Mouse (Mus musculus): ENCODE results near the gene Camk2n1. TPM values are rescaled to one million over a fixed set of nuclear protein-coding genes. Genes with fewer than 3 reads are reported as not detected.

Gene Camk2n1
- polyA plus RNA-seq, 1 experiment, result 21.7 TPM

DNA sequence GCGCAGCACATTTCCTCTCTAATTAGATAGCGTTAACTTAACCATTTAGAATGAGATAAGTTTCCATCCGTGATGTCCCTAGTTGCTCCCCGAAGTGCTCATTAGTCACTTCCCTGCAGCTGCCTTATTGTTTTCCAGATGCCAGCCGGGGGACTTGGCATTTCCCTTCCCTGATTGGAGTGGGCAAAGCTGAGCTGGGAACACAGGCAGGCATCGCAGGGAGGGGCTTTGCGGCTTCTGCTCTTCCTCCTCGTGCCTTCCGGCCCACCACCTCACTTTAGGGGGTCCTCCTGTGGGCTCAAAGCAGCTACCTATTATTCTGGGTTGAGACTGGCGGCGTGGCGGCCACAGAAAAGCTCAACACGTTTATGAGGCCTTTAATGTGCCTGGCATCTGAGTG is 7.1 kb upstream of the Camk2n1 start:
- TF ChIP-seq POLR2A (IDR thresholded peaks at IDR 0.05; ENCODE audit: borderline replicate concordance, extremely low read depth, low read depth, low read length) (no peak), CTCF (IDR thresholded peaks at IDR 0.05; ENCODE audit: insufficient read depth, low read length) (no peak)
- no peaks in the 10 kb centered on the region for H3K4me1 ChIP-seq (ENCODE audit: control insufficient read depth, insufficient read depth, low read length)
- H3K4me3 ChIP-seq (replicated peaks; ENCODE audit: extremely low read depth, low read depth, low read length), result no peak overlapping the region
- DNase-seq, result no peak
- 21% methylated on average over 13 of the region's 13 CpGs for WGBS

DNA sequence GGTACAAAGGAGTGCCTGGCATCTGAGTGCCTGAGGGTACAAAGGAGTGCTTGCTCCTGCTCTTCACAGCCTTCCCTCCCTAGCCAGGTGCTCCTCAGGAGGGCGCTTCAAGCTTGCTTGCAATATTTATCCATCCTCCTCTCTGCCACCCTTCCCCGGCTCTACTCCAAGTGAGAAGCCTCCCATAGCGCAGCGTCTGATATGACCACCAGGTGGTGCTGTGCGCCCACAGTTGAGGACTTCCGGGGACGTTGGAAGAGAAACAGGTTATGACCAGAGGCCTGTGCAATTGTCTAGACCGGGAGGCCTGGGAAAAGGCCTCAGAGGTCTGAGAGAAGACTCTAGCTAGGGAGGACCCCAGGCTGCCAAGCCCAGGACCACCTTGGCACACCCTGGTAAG is 6.7 kb upstream of the Camk2n1 start:
- WGBS, result 0% methylated on average over 8 of the region's 8 CpGs
- TF ChIP-seq POLR2A (IDR thresholded peaks at IDR 0.05; ENCODE audit: borderline replicate concordance, extremely low read depth, low read depth, low read length) (no peak), CTCF (IDR thresholded peaks at IDR 0.05; ENCODE audit: insufficient read depth, low read length) (peak; percentile 95)
- DNase-seq, result peak; percentile 91

DNA sequence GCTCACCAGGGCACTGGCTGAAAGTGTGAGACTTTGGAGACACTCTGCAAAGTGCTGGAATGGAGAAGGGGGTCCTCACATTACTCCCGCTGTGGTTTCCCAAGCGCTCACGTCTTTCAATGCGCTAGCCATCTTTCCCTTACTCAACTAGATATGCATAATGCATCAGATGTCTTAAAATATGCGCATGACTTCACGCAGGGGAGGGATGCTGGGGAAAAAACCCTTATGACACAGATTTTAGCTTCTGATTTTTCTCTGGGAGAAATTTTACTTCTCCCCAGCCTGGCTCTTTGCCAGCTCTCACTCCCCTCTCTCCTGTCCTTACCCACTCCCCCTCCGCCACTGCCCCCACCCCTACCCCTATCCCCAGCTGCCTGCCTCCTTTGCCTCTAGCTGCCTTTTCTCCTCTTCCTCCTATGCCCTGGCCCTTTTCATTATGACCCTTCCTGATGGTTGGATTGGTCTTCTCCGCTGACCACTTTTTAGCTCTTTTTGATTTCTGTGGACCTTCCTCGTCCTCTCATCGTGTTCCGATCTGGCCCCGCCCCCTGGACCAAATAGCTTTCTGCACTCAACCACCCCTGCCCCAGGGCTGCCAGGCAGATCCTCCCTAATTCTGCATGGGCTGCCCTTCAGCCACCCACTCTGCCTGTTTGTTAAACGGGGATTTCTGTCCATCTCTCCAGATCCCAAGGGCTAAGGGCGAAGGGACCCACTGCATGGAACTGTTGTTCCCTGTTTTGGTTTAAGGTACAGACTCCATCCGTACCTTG is 6.1 kb upstream of the Camk2n1 start:
- H3K4me1 ChIP-seq (ENCODE audit: control insufficient read depth, insufficient read depth, low read length), result no peaks in the 10 kb centered on the region
- TF ChIP-seq POLR2A (IDR thresholded peaks at IDR 0.05; ENCODE audit: borderline replicate concordance, extremely low read depth, low read depth, low read length) (no peak), CTCF (IDR thresholded peaks at IDR 0.05; ENCODE audit: insufficient read depth, low read length) (no peak)
- WGBS, result 51% methylated on average over 15 of the region's 15 CpGs
- DNase-seq, result no peak
- H3K4me3 ChIP-seq (replicated peaks; ENCODE audit: extremely low read depth, low read depth, low read length), result no peak overlapping the region

More for the DNA sequence above, 6.7 kb upstream of the Camk2n1 start:
- Histone ChIP-seq H3K4me3 (replicated peaks; ENCODE audit: extremely low read depth, low read depth, low read length) (no peak overlapping the region), H3K4me1 (ENCODE audit: control insufficient read depth, insufficient read depth, low read length) (no peaks in the 10 kb centered on the region)

DNA sequence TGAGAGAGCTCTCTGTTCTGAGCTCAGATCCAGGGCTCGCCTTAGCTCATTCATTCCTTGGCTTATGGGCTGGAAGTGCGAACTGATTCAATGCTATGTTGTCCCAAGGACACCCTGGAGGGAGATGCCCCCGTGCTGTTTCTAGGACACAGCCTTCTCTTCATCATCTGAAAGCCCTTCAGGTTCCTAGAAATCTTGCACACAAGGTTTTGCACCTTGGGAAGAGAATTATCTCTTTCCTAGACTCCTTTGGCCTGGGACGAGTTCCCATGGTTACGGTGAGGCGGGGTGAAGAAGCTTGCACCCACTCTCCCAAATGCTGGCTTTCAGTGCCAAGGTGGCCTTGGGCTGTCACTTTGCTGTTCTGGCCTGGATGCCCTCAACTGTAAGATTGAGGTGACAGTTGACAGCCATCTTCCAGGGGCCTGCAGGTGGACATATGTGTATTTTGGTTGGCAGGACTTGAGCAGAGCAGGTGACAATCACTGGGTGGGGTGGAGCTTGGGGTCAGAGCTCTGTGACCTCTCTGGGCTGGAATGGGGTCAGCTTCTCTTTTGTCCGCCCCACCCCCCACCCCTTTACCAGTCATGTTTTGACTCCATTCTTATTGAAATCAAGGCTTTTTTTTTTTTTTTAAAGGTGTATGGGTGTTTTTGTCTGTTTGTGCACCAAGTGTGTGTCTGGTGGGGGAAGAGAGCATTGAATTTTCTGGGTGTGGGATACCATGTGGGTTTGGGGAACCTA is 5.1 kb upstream of the Camk2n1 start:
- Histone ChIP-seq H3K4me1 (ENCODE audit: control insufficient read depth, insufficient read depth, low read length) (no peaks in the 10 kb centered on the region), H3K4me3 (replicated peaks; ENCODE audit: extremely low read depth, low read depth, low read length) (no peak overlapping the region)
- 64% methylated on average over 7 of the region's 7 CpGs for WGBS
- DNase-seq, result no peak
- no peak for TF ChIP-seq POLR2A (IDR thresholded peaks at IDR 0.05; ENCODE audit: borderline replicate concordance, extremely low read depth, low read depth, low read length)

DNA sequence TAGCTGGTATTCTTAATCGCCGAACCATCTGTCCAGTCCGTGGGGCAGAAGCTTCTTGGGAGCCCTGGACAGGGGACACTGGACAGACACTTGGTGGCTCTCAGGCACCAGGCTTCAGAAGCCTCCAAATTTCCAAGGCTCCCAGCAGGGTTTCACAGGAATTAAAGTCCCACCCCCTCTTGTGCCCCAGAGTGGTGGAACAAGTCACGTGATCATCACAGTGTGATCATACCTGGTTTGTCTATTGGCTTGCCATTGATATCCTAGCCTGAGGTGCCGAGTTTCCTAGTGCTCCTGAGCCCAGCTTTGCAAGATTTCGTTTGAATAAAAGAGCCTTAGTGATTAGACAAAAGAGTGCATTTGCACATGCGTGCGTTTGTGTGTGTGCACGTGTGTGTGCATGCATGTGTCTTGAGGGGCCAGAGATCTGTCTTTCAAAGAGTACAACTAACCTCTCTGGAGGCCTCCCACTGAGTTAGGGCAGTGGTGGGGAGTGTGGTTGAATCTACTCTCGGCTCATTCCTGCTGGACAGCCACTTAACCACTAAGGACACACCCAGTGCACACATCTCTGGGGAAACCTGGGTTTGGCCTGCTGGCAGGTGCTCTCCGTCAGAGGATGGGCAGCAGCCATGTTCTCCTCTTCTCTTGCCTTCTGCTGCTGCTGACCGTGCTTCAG is 4.3 kb upstream of the Camk2n1 start:
- no peak overlapping the region for H3K4me3 ChIP-seq (replicated peaks; ENCODE audit: extremely low read depth, low read depth, low read length)
- WGBS, result 63% methylated on average over 12 of the region's 12 CpGs
- DNase-seq, result no peak
- no peaks in the 10 kb centered on the region for H3K4me1 ChIP-seq (ENCODE audit: control insufficient read depth, insufficient read depth, low read length)
- TF ChIP-seq POLR2A (IDR thresholded peaks at IDR 0.05; ENCODE audit: borderline replicate concordance, extremely low read depth, low read depth, low read length) (no peak), CTCF (IDR thresholded peaks at IDR 0.05; ENCODE audit: insufficient read depth, low read length) (no peak)

DNA sequence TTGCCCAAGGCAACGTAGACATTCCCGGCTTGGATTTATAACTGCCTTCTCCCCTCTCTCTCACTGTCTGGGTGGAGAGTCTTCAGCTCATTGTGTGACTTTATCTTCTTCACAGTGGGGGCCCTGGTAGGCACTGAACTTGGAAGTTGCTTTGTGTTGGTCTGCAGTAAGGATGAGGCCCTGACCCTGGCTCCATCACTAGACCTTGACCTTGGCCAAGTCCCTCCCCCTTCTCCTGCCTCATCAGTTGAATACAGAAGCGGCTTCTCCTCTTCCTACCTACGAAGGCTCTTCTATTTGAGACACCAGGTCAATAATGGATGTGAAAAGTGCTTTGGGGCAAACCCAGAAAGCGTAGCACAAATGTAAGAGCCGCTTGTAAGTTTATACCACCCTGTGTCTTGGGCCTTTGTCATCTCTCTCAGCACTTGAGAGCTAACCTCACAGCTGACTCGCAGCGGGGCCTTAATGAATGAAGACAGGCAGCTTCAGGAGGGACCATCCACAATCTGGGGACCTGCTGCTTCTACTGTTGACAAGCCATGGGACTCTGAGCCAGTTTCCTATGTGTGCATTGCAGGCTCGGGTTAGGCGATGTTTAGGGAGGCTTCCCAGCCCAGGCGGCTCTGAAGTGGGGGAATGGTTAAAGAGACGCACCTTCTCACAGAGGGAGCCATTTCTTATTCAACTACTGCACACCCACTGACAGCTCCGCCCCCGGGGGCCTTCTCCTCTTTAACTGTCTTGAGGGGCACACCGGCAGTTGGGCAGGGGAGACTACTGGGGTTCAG is 1.6 kb upstream of the Camk2n1 start:
- TF ChIP-seq POLR2A (IDR thresholded peaks at IDR 0.05; ENCODE audit: borderline replicate concordance, extremely low read depth, low read depth, low read length) (no peak), CTCF (IDR thresholded peaks at IDR 0.05; ENCODE audit: insufficient read depth, low read length) (no peak)
- Histone ChIP-seq H3K4me3 (replicated peaks; ENCODE audit: extremely low read depth, low read depth, low read length) (no peak overlapping the region), H3K4me1 (ENCODE audit: control insufficient read depth, insufficient read depth, low read length) (peaks cover 7% of the 10 kb centered on the region; the same call in 1 of the 2 replicates)
- 57% methylated on average over 15 of the region's 15 CpGs for WGBS
- DNase-seq, result no peak

DNA sequence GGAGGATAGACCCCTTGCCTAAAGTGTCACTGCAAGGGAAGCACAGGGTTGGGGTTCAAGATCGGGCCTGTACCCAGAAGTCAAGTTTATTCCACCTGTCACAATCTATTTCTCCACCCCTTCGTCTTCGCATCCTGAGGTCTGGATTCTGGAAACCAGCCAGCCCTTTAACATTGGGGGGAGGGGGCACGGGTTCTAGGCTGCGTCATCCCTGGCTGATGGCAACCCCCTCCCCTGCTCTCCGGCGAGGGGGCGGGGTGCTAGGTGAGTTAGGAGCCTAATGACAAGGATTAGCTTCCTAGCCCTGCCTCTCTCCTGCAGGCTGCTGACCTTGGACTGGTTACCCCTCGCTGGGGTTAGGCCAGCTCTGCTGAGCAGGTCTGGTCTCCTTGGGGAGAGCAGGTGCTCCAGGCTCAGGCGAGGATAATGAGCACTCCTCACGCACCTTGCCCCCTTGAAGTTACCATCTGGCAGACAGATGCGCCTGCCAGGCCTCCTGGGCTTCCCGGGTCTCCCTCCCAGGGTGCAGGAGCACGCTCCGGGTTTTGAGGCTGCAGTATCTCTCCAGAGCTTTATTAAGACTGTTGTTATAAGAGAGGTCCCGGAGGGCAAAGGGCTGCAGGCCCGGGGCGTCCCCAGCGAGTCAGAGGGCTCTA is 889 bp upstream of the Camk2n1 start:
- TF ChIP-seq CTCF (IDR thresholded peaks at IDR 0.05; ENCODE audit: insufficient read depth, low read length) (no peak), POLR2A (IDR thresholded peaks at IDR 0.05; ENCODE audit: borderline replicate concordance, extremely low read depth, low read depth, low read length) (no peak)
- 24% methylated on average over 19 of the region's 19 CpGs for WGBS
- H3K4me1 ChIP-seq (ENCODE audit: control insufficient read depth, insufficient read depth, low read length), result peaks cover 7% of the 10 kb centered on the region; the same call in 1 of the 2 replicates
- H3K4me3 ChIP-seq (replicated peaks; ENCODE audit: extremely low read depth, low read depth, low read length), result no peak overlapping the region
- DNase-seq, result no peak

DNA sequence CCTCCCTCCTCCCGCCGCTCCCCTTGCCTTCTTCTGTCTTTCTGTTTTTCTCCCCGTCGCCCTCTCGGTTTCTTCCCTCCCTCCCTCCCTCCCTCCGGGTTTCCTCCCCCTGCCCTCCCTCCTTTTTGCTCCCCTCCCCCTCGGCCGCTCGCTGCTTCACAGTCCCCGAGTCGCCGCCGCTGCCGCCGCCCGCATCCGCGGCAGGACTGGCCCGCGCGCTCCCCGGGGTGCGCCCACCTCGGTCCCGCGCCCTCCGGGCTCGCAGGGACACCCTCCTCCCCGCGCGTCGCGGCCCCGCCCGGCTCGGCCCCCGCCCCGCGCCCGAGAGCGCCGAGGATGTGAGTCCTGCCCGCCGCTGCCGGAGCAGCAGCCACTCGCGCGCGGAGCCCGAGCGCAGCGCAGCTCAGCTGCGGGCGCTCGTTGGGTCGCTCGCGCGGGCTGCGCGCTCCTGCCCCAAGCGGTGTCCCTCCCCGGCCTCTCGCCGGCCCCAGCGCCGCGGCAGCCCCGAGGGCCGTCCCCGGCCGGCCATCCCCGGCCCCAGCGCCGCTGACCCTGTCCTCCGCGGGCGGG is 542 bp downstream of the Camk2n1 start:
- DNase-seq, result peak; percentile 64
- 2% methylated on average over 77 of the region's 78 CpGs for WGBS
- TF ChIP-seq CTCF (IDR thresholded peaks at IDR 0.05; ENCODE audit: insufficient read depth, low read length) (no peak), POLR2A (IDR thresholded peaks at IDR 0.05; ENCODE audit: borderline replicate concordance, extremely low read depth, low read depth, low read length) (no peak; the same call in 1 of the 2 replicates)
- H3K4me3 ChIP-seq (replicated peaks; ENCODE audit: extremely low read depth, low read depth, low read length), result peak overlapping the region; percentile 95
- H3K4me1 ChIP-seq (ENCODE audit: control insufficient read depth, insufficient read depth, low read length), result peaks cover 7% of the 10 kb centered on the region; the same call in 1 of the 2 replicates
